Mouse (Mus musculus) CH12.LX (cell line): ENCODE measurements around the gene Pck1. TPM values are rescaled to one million over a fixed set of nuclear protein-coding genes. Genes with fewer than 3 reads are reported as not detected.

Experiments used
- DNase-seq: peaks from one replicate; pipeline ENCODE4 v3.0.0-alpha.2; 2013; ENCODE audit errors: extremely low read depth
- H3K27ac ChIP-seq: 2 replicates; pipeline ENCODE4 v1.5.1; 2012; ENCODE audit warnings: low read depth, mild to moderate bottlenecking, control low read depth, moderate library complexity; ENCODE audit not compliant: insufficient read depth
- H3K27me3 ChIP-seq: replicated peaks from 2 replicates; pipeline ENCODE3; 2012; ENCODE audit warnings: inconsistent platforms
- H3K36me3 ChIP-seq, 2 experiments: replicated peaks in 1 of 2; 2 replicates each; pipeline versions ENCODE3 to v1.6.1; 2012; ENCODE audit warnings: inconsistent platforms in 1 of 2, low read length in 1 of 2, mild to moderate bottlenecking in 1 of 2, mixed read lengths in 1 of 2, moderate library complexity in 1 of 2; ENCODE audit not compliant: control insufficient read depth in 1 of 2, insufficient read depth in 1 of 2
- H3K4me1 ChIP-seq, 2 experiments: 2 replicates each; pipeline ENCODE4 v1.6.1; 2012; ENCODE audit warnings: inconsistent platforms in 1 of 2, moderate library complexity in 1 of 2; ENCODE audit not compliant: insufficient read depth in 2 of 2, control insufficient read depth in 1 of 2
- H3K4me2 ChIP-seq: 2 replicates; pipeline ENCODE4 v1.6.1; 2012; ENCODE audit warnings: low read depth, mild to moderate bottlenecking, control low read depth; ENCODE audit not compliant: poor library complexity, insufficient read depth, severe bottlenecking
- H3K4me3 ChIP-seq, 3 experiments: fragments of 150-350 bp in 1 of 3; sonication (generic) in 1 of 3; replicated peaks in 1 of 3; 2 replicates each; pipeline versions ENCODE3 to v1.5.1; 2011 to 2012; ENCODE audit warnings: low read depth in 2 of 3, low read length in 2 of 3, mild to moderate bottlenecking in 2 of 3, moderate library complexity in 2 of 3, control low read depth in 1 of 3, improper control_type of control experiment in 1 of 3, inconsistent platforms in 1 of 3, mixed read lengths in 1 of 3; ENCODE audit not compliant: poor library complexity in 1 of 3
- H3K79me2 ChIP-seq: replicated peaks from 2 replicates; pipeline ENCODE4 v1.6.1; 2012; ENCODE audit warnings: mild to moderate bottlenecking, moderate library complexity; ENCODE audit not compliant: control insufficient read depth, poor library complexity, insufficient read depth, severe bottlenecking; ENCODE audit errors: extremely low read depth
- H3K9ac ChIP-seq: 2 replicates; pipeline ENCODE4 v1.6.1; 2012; ENCODE audit warnings: low read depth, mild to moderate bottlenecking, control low read depth, moderate library complexity; ENCODE audit not compliant: insufficient read depth
- H3K9me3 ChIP-seq: replicated peaks from 2 replicates; pipeline ENCODE3; 2012; ENCODE audit warnings: low read length, inconsistent platforms, mixed read lengths
- BHLHE40 ChIP-seq: IDR thresholded peaks from 2 replicates; pipeline ENCODE4 v1.6.1; 2011; ENCODE audit warnings: mild to moderate bottlenecking, low read depth, low read length, improper control_type of control experiment
- CHD1 ChIP-seq: IDR thresholded peaks from 2 replicates; pipeline ENCODE4 v1.6.1; 2012; ENCODE audit warnings: low read depth, low read length, improper control_type of control experiment, inconsistent platforms
- CHD2 ChIP-seq: IDR thresholded peaks from 2 replicates; pipeline ENCODE4 v1.6.1; 2011; ENCODE audit warnings: low read length, improper control_type of control experiment
- CTCF ChIP-seq, 2 experiments: IDR thresholded peaks in 1 of 2; conservative IDR thresholded peaks in 1 of 2; 2 replicates each; pipeline ENCODE4 v1.5.1; 2011 to 2012; ENCODE audit warnings: low read depth in 2 of 2, low read length in 2 of 2, improper control_type of control experiment in 1 of 2, inconsistent platforms in 1 of 2, mild to moderate bottlenecking in 1 of 2, moderate library complexity in 1 of 2
- E2F4 ChIP-seq: IDR thresholded peaks from 2 replicates; pipeline ENCODE4 v1.6.1; 2011; ENCODE audit warnings: low read depth, low read length, improper control_type of control experiment; ENCODE audit not compliant: insufficient replicate concordance
- ELF1 ChIP-seq: IDR thresholded peaks from 2 replicates; pipeline ENCODE4 v1.6.1; 2014; ENCODE audit warnings: low read depth, mild to moderate bottlenecking, inconsistent platforms, low read length, improper control_type of control experiment
- HCFC1 ChIP-seq: IDR thresholded peaks from 2 replicates; pipeline ENCODE4 v1.6.1; 2012; ENCODE audit warnings: low read depth, mild to moderate bottlenecking, inconsistent platforms, low read length, improper control_type of control experiment
- JUND ChIP-seq: conservative IDR thresholded peaks from 2 replicates; pipeline ENCODE4 v1.6.1; 2011; ENCODE audit warnings: low read depth, low read length, improper control_type of control experiment
- KAT2A ChIP-seq: IDR thresholded peaks from 2 replicates; pipeline ENCODE4 v1.6.1; 2012; ENCODE audit warnings: low read length, improper control_type of control experiment, inconsistent platforms; ENCODE audit not compliant: insufficient replicate concordance
- MAFK ChIP-seq: IDR thresholded peaks from 2 replicates; pipeline ENCODE4 v1.6.1; 2011; ENCODE audit warnings: low read length, improper control_type of control experiment; ENCODE audit not compliant: insufficient replicate concordance
- MAX ChIP-seq: IDR thresholded peaks from 2 replicates; pipeline ENCODE4 v1.6.1; 2011; ENCODE audit warnings: low read length, improper control_type of control experiment
- MAZ ChIP-seq: IDR thresholded peaks from 2 replicates; pipeline ENCODE4 v1.6.1; 2012; ENCODE audit warnings: low read depth, mild to moderate bottlenecking, inconsistent platforms, low read length, improper control_type of control experiment, moderate library complexity
- MEF2A ChIP-seq: IDR thresholded peaks from 2 replicates; pipeline ENCODE4 v1.6.1; 2014; ENCODE audit warnings: low read depth, mild to moderate bottlenecking, inconsistent platforms, low read length, improper control_type of control experiment, borderline replicate concordance
- MXI1 ChIP-seq: IDR thresholded peaks from 2 replicates; pipeline ENCODE4 v1.6.1; 2011; ENCODE audit warnings: mild to moderate bottlenecking, low read depth, low read length, improper control_type of control experiment
- MYC ChIP-seq: IDR thresholded peaks from 2 replicates; pipeline ENCODE4 v1.6.1; 2011; ENCODE audit warnings: low read depth, mild to moderate bottlenecking, improper control_type of control experiment, low read length
- NRF1 ChIP-seq: IDR thresholded peaks from 2 replicates; pipeline ENCODE4 v1.6.1; 2014; ENCODE audit warnings: low read depth, mild to moderate bottlenecking, inconsistent platforms, low read length, improper control_type of control experiment, moderate library complexity
- POLR2AphosphoS2 ChIP-seq: IDR thresholded peaks from 2 replicates; pipeline ENCODE4 v1.6.1; 2011; ENCODE audit warnings: low read depth, low read length, improper control_type of control experiment
- RAD21 ChIP-seq: IDR thresholded peaks from 2 replicates; pipeline ENCODE4 v1.6.1; 2011; ENCODE audit warnings: low read depth, mild to moderate bottlenecking, low read length, improper control_type of control experiment, moderate library complexity
- SIN3A ChIP-seq: IDR thresholded peaks from 2 replicates; pipeline ENCODE4 v1.6.1; 2012; ENCODE audit warnings: low read length, improper control_type of control experiment, inconsistent platforms
- SMC3 ChIP-seq: IDR thresholded peaks from 2 replicates; pipeline ENCODE4 v1.6.1; 2011; ENCODE audit warnings: low read depth, low read length, improper control_type of control experiment
- TBP ChIP-seq: conservative IDR thresholded peaks from 2 replicates; pipeline ENCODE4 v1.6.1; 2011; ENCODE audit warnings: low read depth, low read length, improper control_type of control experiment
- TCF12 ChIP-seq: IDR thresholded peaks from 2 replicates; pipeline ENCODE4 v1.6.1; 2014; ENCODE audit warnings: low read depth, mild to moderate bottlenecking, inconsistent platforms, low read length, improper control_type of control experiment
- UBTF ChIP-seq: IDR thresholded peaks from 2 replicates; pipeline ENCODE4 v1.6.1; 2012; ENCODE audit warnings: low read depth, mild to moderate bottlenecking, inconsistent platforms, low read length, improper control_type of control experiment, moderate library complexity
- USF1 ChIP-seq: IDR thresholded peaks from 2 replicates; pipeline ENCODE4 v1.6.1; 2014; ENCODE audit warnings: low read depth, mild to moderate bottlenecking, inconsistent platforms, low read length, improper control_type of control experiment
- USF2 ChIP-seq: conservative IDR thresholded peaks from 2 replicates; pipeline ENCODE4 v1.6.1; 2011; ENCODE audit warnings: low read depth, low read length, improper control_type of control experiment
- ZC3H11A ChIP-seq: IDR thresholded peaks from 2 replicates; pipeline ENCODE4 v1.6.1; 2012; ENCODE audit warnings: low read depth, mild to moderate bottlenecking, inconsistent platforms, low read length, improper control_type of control experiment
- ZKSCAN1 ChIP-seq: IDR thresholded peaks from 2 replicates; pipeline ENCODE4 v1.6.1; 2012; ENCODE audit warnings: low read depth, inconsistent platforms, low read length, improper control_type of control experiment, borderline replicate concordance
- ZNF384 ChIP-seq: IDR thresholded peaks from 2 replicates; pipeline ENCODE4 v1.6.1; 2012; ENCODE audit warnings: low read depth, low read length, improper control_type of control experiment, inconsistent platforms
- dilution Hi-C: fragments of 300-500 bp; cut with MboI; formaldehyde crosslinking; loops from 2 replicates; pipeline ENCODE4 v1.14.3; 2020; ENCODE audit warnings: low sequenced_read_pairs; ENCODE audit not compliant: extremely low pct_unique_long_range_greater_than_20kb, extremely low pct_ligation_motif_present
- in situ Hi-C: fragments of 300-500 bp; cut with MboI; formaldehyde crosslinking; loops from 3 replicates; pipeline ENCODE4 v1.14.3; 2019; ENCODE audit warnings: low sequenced_read_pairs, low pct_ligation_motif_present, low pct_unique_long_range_greater_than_20kb, mixed read lengths
- polyA plus RNA-seq: library from polyadenylated mRNA; unstranded; fragments of >175 nt; gene quantifications from 2 replicates; pipeline ENCODE4 v1.2.1, GENCODE M21; 2012; ENCODE audit warnings: low read depth; ENCODE audit not compliant: insufficient read length
- total RNA-seq, 2 experiments: library from RNA; depleted of rRNA; stranded (reverse); fragments of 300-350 nt in 1 of 2; fragments of >200 nt in 1 of 2; gene quantifications; 2 replicates each; pipeline ENCODE4 v1.2.3; 2012 to 2014

Gene Pck1
- total and polyA plus RNA-seq, 3 experiments: 0.08 to 0.13 (median 0.11) TPM

DNA sequence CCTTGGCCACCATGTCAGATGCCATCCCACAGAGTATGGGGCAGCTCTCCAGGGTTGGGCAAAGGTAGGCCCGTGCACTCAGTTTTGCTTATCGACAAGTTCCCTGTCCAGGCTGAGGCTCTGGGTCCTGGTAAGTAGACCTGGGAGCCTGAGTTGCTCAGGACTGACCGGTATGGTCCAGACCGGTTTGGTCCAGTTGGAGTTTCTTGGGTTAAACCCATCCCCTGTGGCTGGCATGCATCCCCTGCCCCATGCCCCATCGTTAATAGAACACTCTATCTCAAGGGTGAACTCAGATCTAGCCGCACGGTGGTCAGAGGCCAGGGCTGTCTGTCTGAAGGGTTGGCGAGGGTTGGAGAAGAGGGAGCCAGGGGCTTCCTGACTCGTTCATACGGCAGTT, 12.1 kb downstream of the Pck1 start:
- in situ Hi-C loops (loop anchor here (25.0 kb wide), 1 partner anchor 153 kb away; the partner anchor contains the start of genes Rae1 and Rbm38), dilution Hi-C loops (no loop called here)
- Histone ChIP-seq H3K27me3 (peaks cover 57% of the 10 kb centered on the region), H3K9ac (no peak overlapping the region), H3K79me2 (no peaks in the 10 kb centered on the region), H3K4me2 (no peak overlapping the region), H3K36me3 (no peaks in the 10 kb centered on the region), H3K4me3 (no peak overlapping the region), H3K27ac (no peak overlapping the region), H3K4me1 (peaks cover 0 to 15% of the 10 kb centered on the region in 2 experiments; a peak in 2 of 4 replicates), H3K9me3 (no peaks in the 10 kb centered on the region)
- TF ChIP-seq BHLHE40: no peak
- no peak for TF ChIP-seq JUND
- TF ChIP-seq POLR2AphosphoS2: no peak
- no peak for TF ChIP-seq TCF12
- no peak for TF ChIP-seq MAX
- TF ChIP-seq RAD21: no peak
- TF ChIP-seq MAFK: no peak
- TF ChIP-seq CHD2: no peak
- no peak for TF ChIP-seq CHD1
- no peak for TF ChIP-seq CTCF (conservative IDR thresholded peaks at IDR 0.05 in 1 of 2, IDR thresholded peaks at IDR 0.05 in 1 of 2; ENCODE audit: low read depth in 2 of 2, low read length in 2 of 2)
- TF ChIP-seq UBTF: no peak
- TF ChIP-seq SIN3A: no peak
- TF ChIP-seq MXI1: no peak
- TF ChIP-seq MAZ: no peak
- no peak for TF ChIP-seq ELF1
- TF ChIP-seq E2F4: no peak
- no peak for TF ChIP-seq ZC3H11A
- no peak for TF ChIP-seq ZNF384
- TF ChIP-seq USF1: no peak
- no peak for DNase-seq

DNA sequence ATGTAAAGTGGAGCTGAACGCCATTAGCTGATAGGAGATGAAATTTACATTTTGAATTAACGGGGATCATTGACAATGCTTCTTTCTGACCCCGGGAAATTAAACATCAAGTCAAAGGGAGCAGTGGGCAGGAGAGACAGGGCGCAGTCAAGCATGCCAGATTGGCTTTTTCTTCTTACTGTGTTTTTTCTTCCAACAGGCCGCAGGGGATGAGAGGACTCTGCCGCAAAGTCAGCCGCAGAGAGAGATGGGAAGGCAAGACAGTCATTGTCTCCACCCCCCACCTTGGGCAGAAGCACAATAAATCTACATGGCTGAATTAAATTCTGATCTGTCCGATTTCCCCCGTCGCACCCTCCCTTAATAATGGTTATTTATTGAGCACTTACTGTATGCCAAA, 12.5 kb downstream of the Pck1 start:
- Histone ChIP-seq H3K4me3 (no peak overlapping the region), H3K27me3 (peaks cover 60% of the 10 kb centered on the region), H3K27ac (no peak overlapping the region), H3K4me2 (no peak overlapping the region), H3K9me3 (no peaks in the 10 kb centered on the region), H3K36me3 (no peaks in the 10 kb centered on the region), H3K79me2 (no peaks in the 10 kb centered on the region), H3K4me1 (peaks cover 0 to 11% of the 10 kb centered on the region in 2 experiments; a peak in 2 of 4 replicates), H3K9ac (no peak overlapping the region)
- in situ Hi-C loops: loop anchor here (25.0 kb wide), 1 partner anchor 153 kb away; the partner anchor contains the start of genes Rae1 and Rbm38
- no peak for DNase-seq
- TF ChIP-seq HCFC1 (no peak), ZKSCAN1 (no peak), BHLHE40 (no peak), CHD2 (no peak), MYC (no peak), MAFK (no peak), MEF2A (no peak), MAX (no peak), ZNF384 (no peak), USF2 (no peak), MAZ (no peak), TBP (no peak), UBTF (no peak), USF1 (no peak), SIN3A (no peak), ELF1 (no peak), TCF12 (no peak), KAT2A (no peak), NRF1 (no peak), SMC3 (no peak)
- dilution Hi-C loops: no loop called here
